Mouse (Mus musculus): ENCODE data around the gene Bank1.
A peak's percentile ranks its signal among the peaks of the same experiment; 100 is the strongest.
"Not testable (repeated sequence)": the region's sequence is repeated elsewhere in the genome, so short reads cannot be mapped to it uniquely, and the experiment has no call there.

Bank1 gene

GRCm38 (mm10) chr3:136325783-136326182 lies at the start of gene Bank1:
Bank1 (minus strand) TSS chr3:136326066.
- peak; percentile 59 for DNase-seq (ENCODE audit: low spot score)

GRCm38 (mm10) chr3:136369916-136370315 lies 44.0 kb upstream of the Bank1 start:
- DNase-seq (ENCODE audit: low spot score), result no peak

DNA sequence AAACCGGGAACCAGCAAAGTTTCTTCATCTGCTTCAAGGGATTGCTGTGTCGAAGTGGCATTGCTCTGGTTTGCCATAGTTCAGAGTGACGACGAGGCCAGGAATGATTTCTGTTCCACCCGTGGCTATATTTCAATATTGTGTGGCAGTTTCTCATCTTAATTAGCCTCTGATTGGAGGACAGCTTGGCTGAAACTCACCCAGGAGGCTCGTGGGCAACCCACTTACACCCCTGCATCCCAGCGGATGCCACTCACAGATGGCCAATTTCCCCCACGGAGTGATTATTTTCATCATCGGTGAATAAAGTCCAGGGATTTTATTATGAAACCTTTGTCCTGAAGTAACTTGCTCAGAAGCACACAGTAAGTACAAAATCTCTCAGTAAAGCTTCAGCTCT lies 43.6 kb upstream of the Bank1 start:
- no peak for DNase-seq (ENCODE audit: low spot score)

DNA sequence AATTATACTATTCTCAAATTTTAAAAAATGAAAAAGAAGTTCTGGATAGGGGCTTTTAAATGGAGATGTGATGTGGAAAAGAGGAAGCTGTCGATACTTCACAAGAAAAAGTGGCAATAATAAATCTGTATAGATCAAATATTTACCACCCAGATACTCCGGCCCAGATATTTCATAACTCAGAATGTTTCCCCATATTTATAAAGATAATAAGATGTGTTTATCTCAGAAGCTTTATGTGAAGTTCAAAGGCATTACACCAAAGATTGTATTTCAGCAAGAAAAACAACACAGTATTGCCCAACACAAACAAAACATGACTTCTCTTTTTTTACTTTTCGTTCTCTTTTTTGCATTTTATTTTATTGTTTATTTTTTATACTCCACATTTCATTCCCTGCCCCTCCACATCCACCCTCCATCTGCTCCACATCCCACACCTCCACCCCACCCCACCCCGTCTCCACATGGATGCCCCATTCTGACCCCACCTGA lies 42.7 kb upstream of the Bank1 start:
- no peak for DNase-seq (ENCODE audit: low spot score)

DNA sequence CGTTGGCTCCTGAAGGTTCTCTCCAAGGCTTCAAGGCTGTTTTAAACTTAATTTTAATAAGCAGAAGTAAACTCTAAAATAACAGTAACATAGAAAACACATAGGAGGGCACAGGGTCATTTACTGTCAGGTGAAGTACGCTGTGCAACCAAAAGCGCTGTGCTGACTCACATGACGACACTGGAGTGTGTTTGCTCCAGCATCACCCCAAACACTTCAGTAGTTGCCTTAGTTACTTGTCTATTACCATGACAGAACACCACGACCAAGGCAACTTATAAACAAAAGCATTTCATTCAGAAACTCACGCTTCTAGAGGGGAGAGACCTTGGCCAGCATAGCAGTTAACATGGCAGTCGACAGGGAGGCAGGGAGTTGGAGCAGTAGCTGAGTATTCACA lies 23.8 kb upstream of the Bank1 start:
- DNase-seq (ENCODE audit: low spot score), result no peak

GRCm38 (mm10) chr3:136348611-136349010 lies 22.7 kb upstream of the Bank1 start:
- DNase-seq (ENCODE audit: low spot score), result no peak

- DNase-seq (ENCODE audit: low spot score), result no peak
These were observed 21.4 kb upstream of the Bank1 start for GRCm38 (mm10) chr3:136347277-136347676.

GRCm38 (mm10) chr3:136341911-136342310 lies 16.0 kb upstream of the Bank1 start:
- DNase-seq (ENCODE audit: low spot score), result no peak

GRCm38 (mm10) chr3:136339896-136340295 lies 14.0 kb upstream of the Bank1 start:
- no peak for DNase-seq (ENCODE audit: low spot score)

- DNase-seq (ENCODE audit: low spot score), result no peak
These were observed 5.3 kb upstream of the Bank1 start for GRCm38 (mm10) chr3:136331135-136331534.

DNA sequence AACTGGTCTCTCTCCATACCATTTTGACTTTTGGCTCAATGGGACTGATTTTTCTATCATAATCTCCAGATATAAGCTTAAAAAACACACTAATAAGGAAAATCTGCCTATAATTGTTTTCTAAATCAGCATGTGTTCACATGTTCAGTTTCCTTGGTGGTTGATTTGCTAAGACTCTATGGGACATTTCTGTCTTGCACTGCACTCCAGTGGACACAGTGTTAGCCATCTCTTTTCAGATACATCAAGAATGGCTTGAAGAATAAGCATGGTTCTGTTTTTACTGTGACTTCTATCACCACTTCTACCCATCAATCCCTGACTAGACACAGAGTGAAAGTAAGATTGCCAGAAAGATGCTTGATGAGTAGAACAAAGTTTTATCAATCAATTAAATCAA lies 4.2 kb upstream of the Bank1 start:
- DNase-seq (ENCODE audit: low spot score), result no peak

- no peak for DNase-seq (ENCODE audit: low spot score)
These were observed 3.3 kb upstream of the Bank1 start for GRCm38 (mm10) chr3:136329133-136329532.

- not testable (repeated sequence) for DNase-seq (ENCODE audit: low spot score)
These were observed 1.1 kb downstream of the Bank1 start for GRCm38 (mm10) chr3:136324716-136325115.

GRCm38 (mm10) chr3:136321936-136322335 lies 3.9 kb downstream of the Bank1 start:
- DNase-seq (ENCODE audit: low spot score), result no peak

DNA sequence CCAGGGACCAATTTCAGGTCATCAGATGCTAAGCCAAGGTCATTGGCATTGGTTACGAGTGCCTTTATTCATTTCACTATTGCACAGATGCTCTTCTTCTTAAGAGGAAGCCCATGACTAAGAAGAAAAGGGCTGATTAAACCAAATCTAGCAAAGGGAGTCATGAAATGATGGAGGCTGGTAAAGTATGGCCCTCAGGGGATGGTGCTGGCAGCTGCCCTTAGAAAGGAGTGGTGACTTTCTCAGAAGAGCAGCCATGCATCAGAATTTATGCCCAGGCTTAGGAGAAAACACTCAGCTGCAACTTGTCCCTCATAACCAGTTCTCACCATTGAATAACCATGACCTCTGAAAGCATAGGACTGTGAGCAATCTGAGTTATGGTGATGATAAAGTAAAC lies 17.4 kb downstream of the Bank1 start:
- no peak for DNase-seq (ENCODE audit: low spot score)

GRCm38 (mm10) chr3:136306564-136307158 lies 19.2 kb downstream of the Bank1 start:
- DNase-seq (ENCODE audit: low spot score), result no peak

DNA sequence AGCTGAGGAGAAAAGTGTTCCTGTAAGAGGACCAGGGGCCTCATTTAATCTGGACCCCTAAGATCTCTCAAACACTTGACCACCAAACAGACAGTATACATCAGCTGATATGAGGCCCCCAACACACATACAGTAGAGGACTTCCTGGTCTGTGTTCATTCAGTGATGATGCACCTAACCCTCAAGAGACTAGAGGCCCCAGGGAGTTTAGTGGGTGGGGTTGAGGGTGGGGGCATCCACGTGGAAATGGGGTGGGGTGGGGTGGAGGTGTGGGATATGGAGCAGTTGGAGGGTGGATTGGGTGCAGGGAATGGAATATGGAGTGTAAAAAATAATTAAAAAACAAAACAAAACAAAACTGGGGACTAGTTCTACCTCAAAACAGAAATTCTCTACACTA lies 23.3 kb downstream of the Bank1 start:
- no peak for DNase-seq (ENCODE audit: low spot score)

DNA sequence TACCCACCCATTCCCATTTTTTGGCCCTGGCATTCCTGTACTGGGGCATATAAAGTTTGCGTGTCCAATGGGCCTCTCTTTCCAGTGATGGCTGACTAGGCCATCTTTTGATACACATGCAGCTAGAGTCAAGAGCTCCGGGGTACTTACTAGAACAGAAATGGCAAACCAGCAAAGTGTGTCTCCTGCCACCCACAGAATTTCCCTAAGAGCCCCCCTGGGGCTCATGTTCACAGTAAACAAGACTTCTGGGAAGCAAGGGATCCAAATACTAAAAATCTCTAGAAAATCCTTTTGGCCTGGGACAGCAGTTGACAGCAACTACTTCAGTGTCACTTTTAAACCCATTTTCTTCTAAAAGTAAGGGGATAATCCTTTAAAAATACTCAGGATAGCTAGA lies 25.1 kb downstream of the Bank1 start:
- DNase-seq (ENCODE audit: low spot score), result peak; percentile 17

- DNase-seq (ENCODE audit: low spot score), result no peak
These were observed 28.5 kb downstream of the Bank1 start for GRCm38 (mm10) chr3:136297355-136297754.

- DNase-seq (ENCODE audit: low spot score), result no peak
These were observed 30.6 kb downstream of the Bank1 start for GRCm38 (mm10) chr3:136295250-136295649.

GRCm38 (mm10) chr3:136287883-136288282 lies 38.0 kb downstream of the Bank1 start:
- no peak for DNase-seq (ENCODE audit: low spot score)

- no peak for DNase-seq (ENCODE audit: low spot score)
These were observed 60.8 kb downstream of the Bank1 start for GRCm38 (mm10) chr3:136264969-136265595.

DNA sequence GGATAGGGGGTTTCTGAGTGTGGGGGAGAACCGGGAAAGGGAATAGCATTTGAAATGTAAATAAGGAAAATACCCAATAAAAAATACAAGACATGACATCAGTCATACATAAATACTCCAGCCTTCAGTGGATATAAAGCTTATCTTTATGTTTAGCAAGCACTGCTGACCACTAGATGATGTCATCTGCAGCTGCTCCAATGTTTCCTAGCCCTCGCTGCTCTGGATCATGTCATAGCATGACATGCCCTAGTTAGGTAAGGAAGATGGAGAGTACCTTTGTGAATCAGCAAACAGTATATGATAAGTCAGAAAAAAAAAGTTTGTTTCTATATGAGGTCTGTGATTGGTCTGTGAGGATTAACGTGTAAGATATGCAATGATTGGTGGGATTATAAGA lies 68.1 kb downstream of the Bank1 start:
- no peak for DNase-seq (ENCODE audit: low spot score)

- no peak for DNase-seq (ENCODE audit: low spot score)
These were observed 71.2 kb downstream of the Bank1 start for GRCm38 (mm10) chr3:136254713-136255112.
